Mouse (Mus musculus): ENCODE data around the gene Spata31d1d.
"Not testable (repeated sequence)": the region's sequence is repeated elsewhere in the genome, so short reads cannot be mapped to it uniquely, and the experiment has no call there.

Gene Spata31d1d

DNA sequence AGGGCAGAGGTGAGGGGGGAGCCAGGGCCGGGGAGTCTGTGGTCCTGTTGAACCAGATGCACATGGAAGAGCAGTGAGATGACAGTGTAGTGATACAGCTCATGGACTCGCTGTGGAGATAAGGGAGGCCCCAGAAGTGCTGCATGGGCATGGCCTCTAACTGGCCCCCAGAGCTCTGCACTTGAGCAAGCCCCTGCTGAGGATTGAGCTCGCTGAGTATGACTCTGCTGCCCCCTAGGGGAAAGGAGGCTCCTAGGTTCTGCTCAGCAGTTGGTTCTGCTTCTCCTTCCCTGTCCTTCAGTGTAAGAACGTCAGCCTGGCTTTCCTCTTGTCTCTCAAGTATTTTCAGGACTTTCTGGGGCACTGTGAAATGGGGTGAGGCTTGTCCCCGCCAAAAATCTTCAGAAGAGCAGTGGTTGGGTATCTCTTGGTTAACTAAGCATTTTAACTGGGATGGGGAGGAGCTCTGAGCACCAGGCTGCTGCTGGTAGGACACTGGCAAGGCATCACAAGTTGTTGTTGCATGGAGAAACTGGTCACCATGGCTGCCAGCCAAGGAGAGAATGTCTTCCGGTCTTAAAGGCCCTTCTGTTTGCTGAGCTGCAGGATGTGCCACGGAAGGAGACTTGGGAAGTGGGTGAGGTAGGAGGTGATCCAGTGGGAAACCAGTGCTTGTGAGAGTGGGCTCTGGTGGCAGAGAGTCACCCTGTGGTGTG lies 3.0 kb downstream of the Spata31d1d start:
- DNase-seq (ENCODE audit: low spot score in 2 of 2), result peak; percentile 87 to 90

DNA sequence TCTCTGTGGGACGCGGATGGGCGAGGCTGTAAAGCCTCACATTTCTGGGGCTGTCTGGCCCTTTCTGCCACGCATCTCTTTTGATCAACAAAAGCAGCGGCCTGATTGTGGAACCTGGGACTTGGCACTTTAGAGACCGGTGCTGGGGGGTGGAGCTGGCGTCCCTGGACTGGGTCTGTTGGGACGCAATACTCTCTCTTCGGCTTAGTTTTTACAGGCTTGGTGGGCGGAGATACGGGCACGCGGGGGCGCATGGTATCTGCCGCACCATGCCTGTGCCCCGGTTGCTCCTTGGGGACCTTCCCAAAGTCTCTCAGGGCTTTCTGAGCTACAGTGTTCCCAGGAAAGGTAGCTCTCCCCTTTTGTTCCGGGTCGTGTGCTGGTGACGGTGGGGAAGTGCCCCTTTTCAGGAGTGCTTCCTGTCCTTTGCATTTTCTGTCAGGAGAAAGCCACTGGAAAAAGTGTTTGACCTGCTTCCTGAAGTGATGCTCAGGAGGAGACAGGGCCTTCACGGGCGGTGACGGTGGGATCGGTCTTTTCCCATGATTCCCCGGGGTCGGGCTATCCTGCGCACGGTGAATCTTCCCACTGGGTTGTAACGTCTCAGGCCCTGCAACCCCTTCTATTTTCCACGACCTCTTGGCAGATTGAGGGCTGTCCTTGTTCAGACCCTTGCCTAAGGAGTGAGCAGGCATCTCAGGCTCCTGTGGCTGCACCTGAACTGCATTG lies 5.2 kb downstream of the Spata31d1d start:
- DNase-seq (ENCODE audit: low spot score in 2 of 2), result no peak

GRCm38 (mm10) chr13:59722089-59722488 lies 9.5 kb downstream of the Spata31d1d start:
- not testable (repeated sequence) for DNase-seq (ENCODE audit: low spot score in 2 of 2)

DNA sequence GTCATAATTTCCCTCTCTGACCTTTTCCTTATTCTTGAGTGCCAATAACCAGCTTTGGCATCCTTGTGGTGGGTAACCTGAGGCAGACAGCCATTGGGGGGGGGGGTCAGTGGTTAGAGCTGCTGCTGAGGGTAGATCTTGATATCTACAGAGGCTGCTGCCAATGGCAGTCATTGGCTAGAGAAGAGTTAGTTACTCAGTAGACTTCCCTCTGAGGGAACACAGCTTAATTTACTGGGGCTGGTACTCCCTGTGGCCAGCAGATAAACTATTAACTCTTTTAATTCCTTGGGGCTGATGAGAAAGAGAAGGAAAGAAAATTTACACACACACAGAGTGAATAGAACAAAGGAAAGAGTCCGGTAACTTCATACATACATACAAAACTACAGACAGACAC lies 12.1 kb downstream of the Spata31d1d start:
- no peak for DNase-seq (ENCODE audit: low spot score in 2 of 2)

GRCm38 (mm10) chr13:59718857-59719440 lies 12.6 kb downstream of the Spata31d1d start:
- not testable (repeated sequence) for DNase-seq (ENCODE audit: low spot score in 2 of 2)

GRCm38 (mm10) chr13:59713710-59714109 lies 17.8 kb downstream of the Spata31d1d start:
- no peak for DNase-seq (ENCODE audit: low spot score in 2 of 2)

DNA sequence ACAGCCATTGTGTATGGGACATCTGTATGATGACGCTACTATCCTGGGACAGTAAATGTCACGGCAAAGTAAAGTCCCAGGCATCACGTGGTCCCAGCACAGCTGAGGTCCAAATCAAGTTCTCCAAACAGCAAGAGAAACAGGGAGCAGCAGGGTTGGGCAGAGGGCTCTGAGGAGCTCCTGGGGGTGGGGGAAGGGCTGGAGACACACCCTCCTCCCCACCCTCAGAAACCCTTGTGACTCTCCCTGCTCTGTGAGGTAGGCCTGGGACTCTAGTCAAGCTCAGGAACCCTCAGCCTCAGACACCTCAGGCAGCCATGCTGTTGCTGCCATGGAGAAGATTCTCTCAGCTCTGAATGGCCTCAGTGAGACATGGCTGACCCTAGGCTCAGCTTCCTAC lies 19.6 kb downstream of the Spata31d1d start, which contains the start of gene Spata31d1b:
Spata31d1b (plus strand) TSS at position 301 of the 400 bp plus-strand sequence.
- not testable (repeated sequence) for DNase-seq (ENCODE audit: low spot score in 2 of 2)

DNA sequence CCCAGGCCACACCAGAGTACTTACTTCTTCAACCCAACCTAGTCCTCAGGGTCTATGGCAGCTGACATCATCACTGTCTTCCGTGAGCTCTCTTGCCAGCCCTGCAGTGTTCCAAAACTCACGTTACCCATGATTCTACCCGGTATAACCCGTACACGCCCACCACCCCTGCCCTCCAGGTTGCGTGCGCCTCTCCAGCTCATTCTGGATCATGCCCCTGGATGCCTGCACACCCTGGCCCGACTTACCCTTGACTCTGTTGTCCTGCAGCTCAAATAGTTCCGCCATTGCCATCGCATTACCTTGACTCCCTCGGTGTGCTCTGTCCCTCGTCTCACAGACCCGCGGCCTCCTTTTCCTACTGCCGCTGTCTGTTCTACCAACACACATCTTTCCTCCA lies 21.3 kb downstream of the Spata31d1d start, which contains the start of gene Spata31d1a:
Spata31d1a (minus strand) TSS at position 101 of the 400 bp plus-strand sequence.
- DNase-seq (ENCODE audit: low spot score in 2 of 2), result no peak

DNA sequence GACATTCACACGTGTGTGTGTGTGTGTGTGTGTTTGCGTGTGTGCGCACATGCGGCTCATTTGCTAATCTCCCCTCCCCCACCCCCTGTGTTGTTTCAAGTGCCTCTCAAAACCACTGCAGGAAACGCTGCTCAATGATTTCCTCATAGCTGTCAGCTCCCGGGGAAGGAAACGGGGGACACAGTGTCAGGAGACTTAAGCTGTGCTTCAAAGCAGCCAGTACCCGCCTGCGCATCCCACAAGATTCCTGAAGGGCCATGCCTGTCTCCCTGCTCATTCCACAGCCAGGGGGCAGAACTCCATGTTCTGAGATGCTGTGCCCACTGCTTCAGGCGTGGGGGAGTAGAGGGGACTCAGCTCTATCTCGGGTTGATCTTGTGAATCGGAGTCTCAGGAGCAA lies 27.0 kb downstream of the Spata31d1d start:
- DNase-seq (ENCODE audit: low spot score in 2 of 2), result peak in 1 of 2 experiments; percentile 34

DNA sequence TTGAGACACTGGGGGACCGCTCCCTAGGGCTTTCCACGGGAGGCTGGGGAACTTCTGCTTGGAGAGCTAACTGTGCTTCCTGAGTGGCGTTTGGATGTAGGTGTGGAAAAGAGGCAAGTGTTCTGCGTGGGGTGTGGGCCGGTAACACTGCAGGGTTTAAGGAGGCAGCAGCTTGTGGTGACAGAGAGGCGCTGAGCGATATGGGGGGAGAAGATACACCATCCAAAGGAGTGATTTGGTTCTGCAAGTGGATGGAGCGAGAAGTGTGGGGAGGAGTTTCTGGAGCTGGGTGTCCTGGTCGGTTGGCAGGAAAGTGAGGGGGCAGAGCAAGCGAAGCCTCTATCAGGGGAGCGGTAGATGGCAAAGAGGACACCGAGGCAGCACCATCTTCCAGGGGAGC lies 28.0 kb downstream of the Spata31d1d start:
- no peak for DNase-seq (ENCODE audit: low spot score in 2 of 2)

GRCm38 (mm10) chr13:59700137-59700536 lies 31.4 kb downstream of the Spata31d1d start:
- DNase-seq (ENCODE audit: low spot score in 2 of 2), result not testable (repeated sequence)

GRCm38 (mm10) chr13:59699131-59699530 lies 32.4 kb downstream of the Spata31d1d start:
- no peak for DNase-seq (ENCODE audit: low spot score in 2 of 2)

DNA sequence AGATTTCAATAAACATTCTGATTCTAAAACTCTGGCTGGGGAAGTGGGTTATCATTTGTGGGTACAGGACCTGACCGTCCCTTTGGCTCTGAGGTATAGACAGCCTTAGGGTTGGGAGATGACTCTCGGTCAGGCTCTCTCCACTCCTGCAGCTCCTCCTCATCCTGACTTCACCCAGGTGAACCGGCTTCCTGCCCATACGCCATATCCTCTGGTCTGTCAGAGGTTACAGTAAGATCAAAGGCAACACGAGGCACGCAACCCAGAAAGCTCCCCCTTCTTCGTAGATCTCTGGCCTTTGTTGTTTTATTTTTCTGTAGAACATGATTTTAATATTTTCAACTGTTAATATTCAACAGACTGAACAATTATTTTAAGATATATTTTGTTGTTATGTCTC lies 35.8 kb downstream of the Spata31d1d start:
- no peak for DNase-seq (ENCODE audit: low spot score in 2 of 2)

DNA sequence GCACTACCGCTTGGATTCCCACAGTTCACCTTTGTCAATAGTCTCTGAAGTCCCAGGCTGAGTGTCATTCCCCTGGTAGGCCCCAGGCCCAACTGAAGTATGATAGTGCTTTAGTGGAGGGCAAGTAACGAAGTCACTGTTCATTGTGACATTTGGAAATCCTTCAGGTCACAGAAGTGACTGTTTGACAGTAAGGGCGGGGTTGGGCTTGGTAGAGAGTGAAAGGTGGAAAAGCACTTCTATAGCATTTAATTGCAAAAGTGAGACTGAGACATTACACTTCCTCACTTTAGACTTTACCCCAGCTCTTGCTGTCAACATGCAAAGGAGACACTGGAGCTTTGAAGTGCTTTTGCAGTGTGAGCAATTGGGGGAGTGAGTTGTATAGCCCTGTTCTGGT lies 37.5 kb downstream of the Spata31d1d start, which contains the start of gene 4921517D22Rik:
4921517D22Rik (minus strand) TSS at position 101 of the 400 bp plus-strand sequence.
- DNase-seq (ENCODE audit: low spot score in 2 of 2), result no peak

DNA sequence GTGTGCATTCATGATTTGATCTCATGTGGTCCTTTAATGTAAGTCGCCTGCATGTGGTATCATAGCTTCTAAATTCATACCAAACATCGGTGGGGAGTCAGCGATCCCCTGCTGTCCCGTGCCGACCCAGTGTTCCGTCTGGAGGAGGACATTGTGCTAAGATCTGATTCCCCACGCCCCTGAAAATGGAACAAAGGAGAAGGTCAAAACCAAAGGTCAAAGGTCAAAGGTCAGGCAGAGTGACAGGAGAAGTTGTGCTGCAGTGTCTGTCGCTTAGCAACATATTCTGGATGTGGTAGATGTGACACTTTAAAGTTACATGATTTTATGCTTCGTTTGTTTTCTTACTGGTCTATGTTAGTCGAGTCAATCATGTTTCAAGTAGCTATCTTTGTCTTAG lies 40.1 kb downstream of the Spata31d1d start:
- DNase-seq (ENCODE audit: low spot score in 2 of 2), result no peak

GRCm38 (mm10) chr13:59690576-59690975 lies 41.0 kb downstream of the Spata31d1d start:
- no peak for DNase-seq (ENCODE audit: low spot score in 2 of 2)

DNA sequence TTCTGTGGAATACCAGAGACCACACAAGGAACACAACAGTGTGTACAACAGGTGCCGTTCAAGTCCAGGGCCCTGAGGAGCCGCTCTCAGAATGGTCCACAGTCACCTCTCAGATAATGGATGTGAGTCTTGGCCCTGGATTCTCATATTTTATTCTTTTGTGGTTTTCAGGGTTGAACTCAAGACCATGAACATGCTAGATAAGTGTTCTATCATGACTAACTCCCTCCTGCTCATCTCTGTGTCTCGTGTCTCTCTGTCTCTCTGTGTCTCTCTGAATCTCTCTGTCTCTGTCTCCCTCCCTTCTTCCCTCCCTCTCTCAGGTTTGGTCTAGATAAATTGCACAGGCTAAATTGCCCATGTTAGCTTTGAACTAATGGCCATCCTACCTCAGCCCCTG lies 41.7 kb downstream of the Spata31d1d start:
- no peak for DNase-seq (ENCODE audit: low spot score in 2 of 2)

DNA sequence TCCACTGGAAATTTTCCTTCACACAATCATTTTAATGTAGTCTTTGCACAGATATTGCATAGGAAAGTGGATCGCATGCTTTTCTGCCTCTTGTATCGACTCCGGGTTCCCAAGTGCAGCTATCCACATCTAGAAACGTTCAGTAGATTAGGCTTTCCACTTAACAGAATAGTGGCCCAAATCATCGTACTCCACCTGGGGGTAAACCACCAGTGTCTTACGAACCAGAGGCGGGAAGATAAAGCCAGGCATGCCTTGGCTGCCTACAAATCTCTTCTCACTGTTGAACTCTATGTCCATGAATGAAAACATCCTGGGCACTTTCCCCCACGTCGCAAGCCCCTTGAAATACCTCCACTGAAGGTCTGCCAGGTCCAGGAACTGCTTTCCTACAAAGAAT lies 42.2 kb downstream of the Spata31d1d start:
- no peak for DNase-seq (ENCODE audit: low spot score in 2 of 2)

GRCm38 (mm10) chr13:59688338-59688770 lies 43.2 kb downstream of the Spata31d1d start:
- DNase-seq (ENCODE audit: low spot score in 2 of 2), result peak in 1 of 2 experiments; percentile 48

DNA sequence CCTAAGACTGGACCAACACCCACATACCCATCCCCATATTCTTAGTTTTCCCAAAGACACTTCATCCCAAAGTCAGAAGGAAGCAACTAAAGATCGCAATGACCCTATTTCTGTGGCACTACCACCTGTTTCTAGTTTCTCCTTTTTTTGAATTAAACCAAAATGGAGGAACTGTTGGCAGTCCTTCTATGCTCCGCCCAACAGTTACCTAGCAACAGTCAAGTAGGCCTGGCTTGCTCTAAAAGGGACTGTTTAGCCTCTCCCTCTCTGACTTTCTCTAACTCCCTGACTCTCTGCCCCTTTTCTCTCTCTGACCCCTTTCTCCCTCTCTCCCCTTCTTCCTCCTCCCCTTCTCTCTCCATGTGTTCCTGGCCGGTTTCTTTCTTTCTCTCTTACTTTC lies 46.3 kb downstream of the Spata31d1d start:
- DNase-seq (ENCODE audit: low spot score in 2 of 2), result no peak

DNA sequence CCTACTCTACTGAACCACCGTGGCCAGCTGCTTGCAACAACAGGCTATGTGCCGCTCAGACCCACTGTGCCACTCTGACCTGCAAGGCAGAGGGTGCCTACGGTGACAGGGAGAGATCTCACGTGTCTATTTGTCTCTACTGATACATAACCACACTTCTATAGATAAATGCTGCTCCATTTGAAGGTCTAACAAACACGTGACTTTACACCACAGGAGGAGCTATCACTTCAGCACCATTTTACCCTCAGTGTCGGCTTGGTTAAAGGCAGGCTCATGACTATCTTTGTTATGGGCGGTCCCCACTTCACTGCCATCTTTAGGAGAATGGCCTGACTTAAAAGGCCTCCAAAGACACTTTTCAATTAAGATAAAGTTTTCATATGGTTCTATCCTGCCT lies 48.9 kb downstream of the Spata31d1d start:
- no peak for DNase-seq (ENCODE audit: low spot score in 2 of 2)

DNA sequence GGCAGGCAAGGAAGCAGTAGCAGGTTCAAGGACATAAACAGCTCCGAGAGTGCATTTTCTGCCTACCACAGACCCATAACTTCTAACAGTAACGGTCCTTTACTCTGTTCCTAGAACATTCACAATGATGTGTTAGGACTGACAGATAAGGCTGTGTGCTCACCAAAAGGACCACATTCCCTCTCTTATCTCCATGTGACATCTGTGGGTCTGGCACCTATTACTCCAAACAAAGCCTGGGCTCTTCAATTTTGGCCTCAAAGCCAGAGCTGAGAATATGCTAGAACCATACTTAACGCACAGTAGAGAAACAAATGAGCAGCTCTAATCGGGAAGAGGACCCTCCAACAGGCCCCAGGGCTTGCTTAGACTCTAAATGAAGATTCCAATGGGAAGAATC lies 51.6 kb downstream of the Spata31d1d start:
- no peak for DNase-seq (ENCODE audit: low spot score in 2 of 2)
